Mouse (Mus musculus) G1E (cell line): ENCODE results near the gene Fastkd3.

Experiments used
- CTCF ChIP-seq: IDR thresholded peaks from 2 replicates; pipeline ENCODE4 v1.5.1; 2012; ENCODE audit warnings: low read depth, low read length, inconsistent platforms, mixed read lengths
- GATA1 ChIP-seq: IDR thresholded peaks from 2 replicates; pipeline ENCODE4 v1.6.1; 2012; ENCODE audit warnings: borderline replicate concordance, low read length, inconsistent platforms, mixed read lengths
- GATA2 ChIP-seq: IDR thresholded peaks from 2 replicates; pipeline ENCODE4 v1.6.1; 2012; ENCODE audit warnings: low read depth, low read length, inconsistent platforms, borderline replicate concordance
- POLR2AphosphoS5 ChIP-seq: IDR thresholded peaks from 2 replicates; pipeline ENCODE4 v1.6.1; 2012; ENCODE audit warnings: low read depth, low read length, inconsistent platforms; ENCODE audit not compliant: insufficient replicate concordance
- TAL1 ChIP-seq: conservative IDR thresholded peaks from 2 replicates; pipeline ENCODE4 v1.6.1; 2012; ENCODE audit warnings: low read depth, low read length, inconsistent platforms, mixed read lengths

DNA sequence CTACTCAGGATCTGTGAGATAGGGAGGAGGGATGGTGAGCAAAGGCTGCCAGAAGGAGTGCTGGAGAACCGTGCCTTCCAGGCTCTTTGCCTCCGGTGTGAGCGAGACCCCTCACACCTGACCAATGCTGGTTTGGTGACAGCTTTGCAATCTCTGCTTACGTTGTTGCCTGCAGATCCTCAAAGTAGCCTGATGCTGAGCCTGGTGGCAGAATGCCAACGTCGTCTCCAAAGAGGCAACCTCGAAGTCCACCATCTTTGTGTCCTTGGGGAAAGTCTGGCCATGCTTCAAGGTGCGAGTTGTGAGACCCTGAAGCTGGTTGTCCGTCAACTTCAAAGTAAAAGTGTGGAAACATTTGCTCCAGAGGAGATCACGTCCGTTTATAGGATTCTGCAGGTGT, 1.9 kb downstream of the Fastkd3 start:
- TF ChIP-seq CTCF (no peak), TAL1 (no peak), GATA1 (no peak), POLR2AphosphoS5 (no peak), GATA2 (no peak)
